ENCODE assay signal across 8 mouse cellular contexts in the genomic region with DNA sequence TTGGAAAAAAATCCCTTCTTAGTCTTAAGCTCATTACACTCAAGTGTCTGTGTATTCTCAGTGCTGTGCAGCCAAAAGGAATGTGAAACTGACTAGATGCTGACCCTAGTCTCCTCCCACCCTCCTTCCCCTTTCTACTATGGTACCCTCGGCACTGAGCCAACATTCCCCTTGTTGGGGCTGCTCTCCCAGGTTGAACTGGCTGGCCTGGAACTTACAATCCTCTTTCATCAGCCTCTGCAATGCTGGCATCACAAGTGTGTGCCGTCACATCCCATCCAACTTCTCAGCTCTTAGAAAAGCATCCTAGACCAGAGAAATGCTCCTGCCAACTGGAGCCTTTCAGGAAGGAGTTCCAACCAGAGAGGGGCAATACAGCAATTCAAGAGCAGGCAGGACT. TPM values are rescaled to one million over a fixed set of nuclear protein-coding genes. Genes with fewer than 3 reads are reported as not detected.
DNase-seq lines count a peak whose midpoint lies in the region; ATAC-seq and TF ChIP-seq lines count a peak whose summit lies in the region.

No protein-coding gene starts in this region.

- TF ChIP-seq CTCF in embryonic fibroblast, embryonic 13.5 days (IDR thresholded peaks at IDR 0.05; ENCODE audit: borderline replicate concordance, insufficient read depth, low read length), result no peak
- no peak for TF ChIP-seq CTCF in kidney, postnatal 0 days (IDR thresholded peaks at IDR 0.05; ENCODE audit: low read depth)

- peak overlapping the region; percentile 75 for H3K27ac ChIP-seq in embryonic fibroblast, embryonic 13.5 days (ENCODE audit: insufficient read depth, low read length)
- H3K27ac ChIP-seq in kidney, postnatal 0 days, result no peak overlapping the region

- no peak overlapping the region for H3K9ac ChIP-seq in kidney, postnatal 0 days (ENCODE audit: low read depth, low read length)

- peak; percentile 35 to 65 for DNase-seq in left cerebral cortex, postnatal 10 days (ENCODE audit: extremely low spot score in 1 of 2, low spot score in 2 of 2)
- no peak for DNase-seq in left cerebral cortex, adult 8-10 months (ENCODE audit: low spot score in 2 of 2)
- DNase-seq in ZHBTc4 (ENCODE audit: low read depth, low spot score), result peak; percentile 49
- DNase-seq in kidney, postnatal 0 days (ENCODE audit: low spot score), result peak; percentile 58
- DNase-seq in splenic B cell, adult 2 months (ENCODE audit: low read depth, low spot score), result peak; percentile 18
- DNase-seq in embryo, embryonic 11 days, result no peak
- no peak for DNase-seq in c-Kit-positive CD71-positive TER-119-positive erythroid progenitor cells, embryonic 14.5 days (ENCODE audit: low spot score)

- no peaks in the 10 kb centered on the region for H3K9me3 ChIP-seq in kidney, postnatal 0 days (replicated peaks; ENCODE audit: low read length)

- no peak overlapping the region for H3K4me3 ChIP-seq in embryonic fibroblast, embryonic 13.5 days (ENCODE audit: insufficient read depth, low read length)
- no peak overlapping the region for H3K4me3 ChIP-seq in kidney, postnatal 0 days (replicated peaks; ENCODE audit: low read depth, low read length)

- ATAC-seq in kidney, postnatal 0 days (replicated peaks; ENCODE audit: low FRiP score, low read depth), result no peak

- H3K27me3 ChIP-seq in kidney, postnatal 0 days (ENCODE audit: insufficient read depth, low read length), result no peaks in the 10 kb centered on the region
- H3K27me3 ChIP-seq in splenic B cell, adult 2 months (ENCODE audit: control insufficient read depth, insufficient read depth, low read length, poor library complexity, severe bottlenecking), result no peaks in the 10 kb centered on the region

- no peak for TF ChIP-seq POLR2A in embryonic fibroblast, embryonic 13.5 days (IDR thresholded peaks at IDR 0.05; ENCODE audit: low read depth, low read length)

- peaks cover 6% of the 10 kb centered on the region; the same call in 1 of the 2 replicates for H3K4me1 ChIP-seq in embryonic fibroblast, embryonic 13.5 days (ENCODE audit: control insufficient read depth, insufficient read depth, low read length)
- H3K4me1 ChIP-seq in kidney, postnatal 0 days (replicated peaks; ENCODE audit: insufficient read depth, low read length), result peaks cover 10% of the 10 kb centered on the region; the same call in 1 of the 2 replicates

- intact Hi-C loops in left cerebral cortex, postnatal 10 days (cut with DNase I), result no loop called here

- H3K4me2 ChIP-seq in kidney, postnatal 0 days (ENCODE audit: low read length), result no peak overlapping the region

- no peaks in the 10 kb centered on the region for H3K36me3 ChIP-seq in kidney, postnatal 0 days (ENCODE audit: insufficient read depth, low read length)
- no peaks in the 10 kb centered on the region; the same call in 1 of the 2 replicates for H3K36me3 ChIP-seq in splenic B cell, adult 2 months (ENCODE audit: control insufficient read depth, insufficient read depth, low read length, poor library complexity, severe bottlenecking)

- 42% methylated on average over 2 of the region's 2 CpGs for WGBS in kidney, postnatal 0 days

RNA-seq across cellular contexts. Expression of gene N4bp1, which starts 11.9 kb away (rescaled TPM):
- total RNA-seq in left cerebral cortex, postnatal 10 days (2021), result 10 to 100 TPM; 23.2 to 24.7 TPM
- 10 to 100 TPM; 38.7 to 43.9 (median 41.0) TPM for total RNA-seq in left cerebral cortex, adult 8-10 months (2022)
- polyA plus RNA-seq in embryonic fibroblast, embryonic 13.5 days (2011; ENCODE audit: insufficient read length, low read depth, missing spikeins), result 33.3 and 35.6 TPM in 2 replicates
- 5.6 and 6.3 TPM in 2 replicates for polyA plus RNA-seq in kidney, postnatal 0 days (2015; fragmentation: Nextera tagmentation; extraction: Ambion mirVana)

Comparison
In these comparisons a context has a peak if more than half of its experiments do, and no peak if none do; other contexts are left out.
1. DNase-seq: peak in left cerebral cortex, postnatal 10 days (2 of 2), ZHBTc4 (single experiment), kidney, postnatal 0 days (single experiment) and splenic B cell, adult 2 months (single experiment); none in left cerebral cortex, adult 8-10 months (0 of 2), embryo, embryonic 11 days (single experiment) and c-Kit-positive CD71-positive TER-119-positive erythroid progenitor cells, embryonic 14.5 days (single experiment).